Mouse (Mus musculus) ES-Bruce4 (cell line): ENCODE data around the gene Med22. TPM values are rescaled to one million over a fixed set of nuclear protein-coding genes. Genes with fewer than 3 reads are reported as not detected.

ENCODE experiments used
- H3K27ac ChIP-seq: 2 replicates; pipeline ENCODE4 v1.5.1; 2012; ENCODE audit warnings: low read length, inconsistent platforms; ENCODE audit not compliant: insufficient read depth
- H3K27me3 ChIP-seq: 2 replicates; pipeline ENCODE4 v1.6.1; 2012; ENCODE audit warnings: mild to moderate bottlenecking, low read length, inconsistent platforms; ENCODE audit not compliant: control insufficient read depth, poor library complexity, insufficient read depth, severe bottlenecking
- H3K36me3 ChIP-seq: 2 replicates; pipeline ENCODE4 v1.6.1; 2012; ENCODE audit warnings: inconsistent platforms, mild to moderate bottlenecking, low read length, moderate library complexity; ENCODE audit not compliant: control insufficient read depth, poor library complexity, insufficient read depth, severe bottlenecking
- H3K4me1 ChIP-seq: one replicate; pipeline ENCODE4 v1.8.1; 2011; ENCODE audit warnings: low read length; ENCODE audit not compliant: control insufficient read depth, insufficient read depth
- H3K4me3 ChIP-seq: 2 replicates; pipeline ENCODE4 v1.5.1; 2011; ENCODE audit warnings: low read depth, mild to moderate bottlenecking, low read length
- H3K9ac ChIP-seq: 2 replicates; pipeline ENCODE4 v1.6.1; 2012; ENCODE audit warnings: low read depth, mild to moderate bottlenecking, inconsistent platforms; ENCODE audit not compliant: poor library complexity, severe bottlenecking
- H3K9me3 ChIP-seq: replicated peaks from 2 replicates; pipeline ENCODE4 v1.6.1; 2012; ENCODE audit warnings: mild to moderate bottlenecking, low read length, inconsistent platforms; ENCODE audit not compliant: control insufficient read depth, poor library complexity, insufficient read depth, severe bottlenecking
- CTCF ChIP-seq: IDR thresholded peaks from one replicate; pipeline ENCODE4 v1.8.1; 2011; ENCODE audit warnings: low read depth, low read length
- EP300 ChIP-seq: IDR thresholded peaks from 2 replicates; pipeline ENCODE4 v1.6.1; 2011; ENCODE audit warnings: low read depth, low read length; ENCODE audit not compliant: insufficient read depth
- POLR2A ChIP-seq: IDR thresholded peaks from one replicate; pipeline ENCODE4 v1.8.1; 2011; ENCODE audit warnings: low read length; ENCODE audit not compliant: insufficient read depth
- polyA plus RNA-seq: library from polyadenylated mRNA; stranded (reverse); fragments of >200 nt; gene quantifications from 2 replicates; pipeline ENCODE4 v1.2.4, GENCODE M21; 2011; ENCODE audit warnings: low read depth; ENCODE audit not compliant: missing spikeins, insufficient read depth, insufficient read length

Gene Med22
- polyA plus RNA-seq, 1 experiment = 11.1 TPM

DNA sequence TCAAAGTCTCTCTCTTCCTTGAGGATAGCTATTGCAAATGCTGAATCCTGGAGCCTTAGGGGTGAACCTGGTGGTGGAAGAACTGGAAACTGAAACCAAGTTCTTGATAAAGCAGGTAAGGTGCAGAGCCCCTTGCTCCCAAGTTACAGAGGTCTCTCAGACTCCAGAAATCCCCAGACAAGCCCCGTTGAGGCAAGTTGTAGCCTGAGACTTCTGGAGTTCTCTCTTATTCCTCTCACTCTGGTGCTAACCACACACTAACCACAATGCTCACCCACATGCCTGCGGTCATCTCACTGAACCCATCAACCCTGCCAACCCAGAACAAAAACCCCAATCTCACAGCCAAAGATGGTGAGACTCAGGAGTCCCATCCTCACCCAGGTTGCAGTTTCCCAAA is 24.8 kb upstream of the Med22 start:
- no peak overlapping the region for H3K4me3 ChIP-seq
- H3K9me3 ChIP-seq = no peaks in the 10 kb centered on the region
- no peaks in the 10 kb centered on the region for H3K36me3 ChIP-seq
- no peaks in the 10 kb centered on the region for H3K4me1 ChIP-seq
- no peak for TF ChIP-seq CTCF
- TF ChIP-seq EP300 = no peak
- TF ChIP-seq POLR2A = no peak
- no peaks in the 10 kb centered on the region for H3K27me3 ChIP-seq
- no peak overlapping the region for H3K27ac ChIP-seq
- H3K9ac ChIP-seq = no peak overlapping the region

DNA sequence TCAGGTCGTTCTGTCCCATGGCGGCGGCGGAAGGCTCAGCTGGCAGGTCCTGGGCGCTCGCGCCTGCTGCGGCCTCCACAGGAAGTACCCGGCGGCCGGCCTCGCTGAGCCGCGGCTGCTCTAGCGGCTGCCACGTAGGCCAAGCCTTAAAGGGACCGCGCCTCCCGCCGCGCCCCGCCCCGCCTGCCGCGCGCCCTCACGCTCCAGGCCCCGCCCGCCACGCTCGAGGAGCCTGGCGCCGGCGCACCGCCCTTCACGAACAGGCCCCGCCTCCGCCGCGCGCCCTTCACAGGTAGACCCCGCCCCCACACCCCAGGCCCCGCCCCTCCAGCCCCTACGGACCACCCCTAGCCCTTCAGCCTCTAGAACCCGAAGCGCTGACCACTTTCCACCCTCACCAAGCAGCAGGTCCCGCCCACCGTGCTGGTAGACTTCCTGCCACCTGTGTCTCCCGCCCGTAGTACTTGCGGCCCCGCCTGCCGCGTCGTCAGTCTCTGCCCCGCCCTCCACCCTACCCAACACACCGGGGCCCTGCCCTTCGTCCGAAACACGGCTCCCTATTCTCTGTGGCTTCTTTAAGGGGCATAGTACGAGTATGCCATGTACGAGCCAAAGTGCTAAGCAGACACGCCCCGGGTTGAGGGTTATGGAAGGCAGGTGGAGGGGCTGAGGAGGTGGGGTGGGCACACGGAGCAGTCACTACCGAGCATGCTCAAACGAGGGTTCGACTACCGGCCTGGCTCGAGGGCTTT is 23.0 kb upstream of the Med22 start, which contains the start of the genes Surf4 and Stkld1:
Surf4 (minus strand) TSS at position 625 of the 752 bp plus-strand sequence.
Stkld1 (plus strand) TSS at position 744 of the 752 bp plus-strand sequence.
- Histone ChIP-seq H3K9me3 (no peaks in the 10 kb centered on the region), H3K4me1 (no peaks in the 10 kb centered on the region), H3K36me3 (no peaks in the 10 kb centered on the region), H3K27ac (0 out of 2 replicates have a peak within 1 kb of the TSS, but pooled peaks have one; percentile 8), H3K4me3 (peak within 1 kb of the TSS; percentile 88), H3K27me3 (no peaks in the 10 kb centered on the region), H3K9ac (peak within 1 kb of the TSS; percentile 90)
- peak; percentile 67 for TF ChIP-seq POLR2A
- no peak for TF ChIP-seq EP300

DNA sequence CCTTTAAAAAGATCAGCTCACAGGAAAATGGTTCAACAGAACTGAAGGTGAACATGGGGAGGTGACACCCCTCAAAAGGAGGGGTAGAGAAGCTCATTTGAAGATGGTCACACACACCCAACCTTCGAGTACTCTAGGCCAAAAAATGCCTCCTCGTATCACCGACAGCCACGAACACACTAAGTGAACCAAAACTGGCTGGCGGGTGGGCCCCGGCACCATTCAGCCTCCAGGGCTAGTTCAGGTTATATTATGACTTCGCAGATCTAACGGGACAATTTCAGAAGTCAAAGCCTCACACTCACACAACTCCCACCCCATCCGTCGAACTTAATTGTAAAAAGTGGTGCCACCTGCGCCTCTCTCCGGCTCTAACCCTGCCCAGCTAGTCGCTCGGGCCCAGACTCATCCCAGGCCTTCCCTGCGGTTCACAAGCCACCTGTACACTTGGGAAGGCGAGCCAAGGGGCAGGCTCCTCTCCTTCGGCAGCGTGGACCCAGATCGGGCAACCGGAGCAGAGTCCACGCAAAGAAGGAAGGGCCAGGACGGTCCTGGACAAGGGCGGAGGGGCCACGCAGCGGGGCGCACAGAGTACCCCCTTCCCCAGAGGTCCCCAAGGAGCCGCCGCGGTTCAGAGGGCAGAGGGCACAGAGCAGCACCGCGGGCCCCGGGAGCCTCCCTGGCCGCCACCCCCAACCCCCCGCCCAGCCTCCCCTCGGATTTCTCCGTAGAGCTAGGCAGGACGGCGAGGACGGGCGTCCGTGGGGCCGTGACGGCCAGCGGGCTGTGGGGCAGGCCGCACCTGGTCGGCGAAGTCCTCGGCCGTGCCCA is 22.2 kb upstream of the Med22 start:
- H3K36me3 ChIP-seq = no peaks in the 10 kb centered on the region; the same call in 1 of the 2 replicates
- H3K27me3 ChIP-seq = no peaks in the 10 kb centered on the region
- H3K9me3 ChIP-seq = no peaks in the 10 kb centered on the region
- H3K4me1 ChIP-seq = no peaks in the 10 kb centered on the region
- peak overlapping the region; percentile 88 for H3K4me3 ChIP-seq
- H3K9ac ChIP-seq = peak overlapping the region; percentile 90
- TF ChIP-seq EP300 (no peak), CTCF (no peak), POLR2A (no peak)
- no peak overlapping the region for H3K27ac ChIP-seq

DNA sequence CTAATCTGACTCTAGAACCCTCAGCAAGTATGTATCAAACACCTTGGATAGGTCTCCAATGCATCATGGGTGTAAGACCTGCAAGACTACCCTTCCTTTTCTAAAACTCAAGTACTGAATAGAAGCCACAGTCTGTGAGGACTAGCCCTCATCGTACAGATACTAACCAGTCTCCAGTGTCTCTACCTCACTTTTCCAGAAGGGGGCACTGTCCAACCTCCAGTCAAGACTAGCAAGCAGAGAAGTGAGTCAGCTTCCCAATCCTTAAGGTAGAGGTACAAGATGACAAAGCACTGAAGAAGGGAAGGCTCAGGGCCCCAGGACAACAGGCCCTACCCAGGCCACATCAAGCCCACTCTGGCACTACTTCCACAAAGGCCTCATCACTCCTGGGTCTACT is 19.9 kb upstream of the Med22 start:
- no peaks in the 10 kb centered on the region for H3K9me3 ChIP-seq
- peaks cover 7% of the 10 kb centered on the region; the same call in 1 of the 2 replicates for H3K36me3 ChIP-seq
- no peak overlapping the region for H3K4me3 ChIP-seq
- no peak overlapping the region for H3K27ac ChIP-seq
- no peak overlapping the region for H3K9ac ChIP-seq
- TF ChIP-seq CTCF = peak; percentile 13
- no peak for TF ChIP-seq POLR2A
- no peak for TF ChIP-seq EP300
- H3K27me3 ChIP-seq = no peaks in the 10 kb centered on the region
- no peaks in the 10 kb centered on the region for H3K4me1 ChIP-seq

DNA sequence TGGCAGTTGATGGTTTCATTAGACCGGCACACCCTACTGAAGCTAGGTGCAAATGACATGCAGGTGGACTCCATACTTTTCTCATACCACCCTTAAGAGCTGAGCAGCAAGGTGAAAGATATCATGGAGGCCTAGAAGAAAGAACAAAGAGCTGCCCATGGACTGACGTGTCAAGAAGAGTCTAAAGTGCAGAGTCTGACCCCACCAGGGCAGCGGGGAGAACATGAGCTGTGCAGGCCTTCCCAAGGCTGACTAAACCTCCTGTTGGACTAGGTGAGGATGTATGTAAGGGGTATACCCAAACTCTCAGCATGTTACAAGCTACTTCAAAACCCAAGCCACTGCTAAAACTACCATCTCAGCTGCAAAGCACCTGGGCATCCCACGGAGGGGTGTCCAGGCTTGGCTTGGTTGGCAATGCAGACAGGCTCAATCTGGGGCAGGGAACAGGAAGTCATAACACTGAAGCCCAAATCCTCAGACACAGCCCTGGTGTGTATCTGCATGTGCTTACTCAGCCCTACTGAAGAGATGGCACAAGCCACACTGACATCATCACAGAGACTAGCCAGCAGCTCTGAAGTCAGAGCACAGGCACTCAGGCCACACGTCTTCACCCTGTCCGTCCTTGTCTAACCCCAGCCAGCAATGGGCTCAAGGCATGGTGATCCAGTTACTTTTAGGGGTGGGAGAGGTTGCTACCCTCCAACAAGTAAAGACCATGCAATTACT is 17.4 kb upstream of the Med22 start:
- no peak overlapping the region for H3K9ac ChIP-seq
- TF ChIP-seq EP300 (no peak), POLR2A (no peak), CTCF (no peak)

More for the DNA sequence above, 17.4 kb upstream of the Med22 start:
- no peak overlapping the region for H3K4me3 ChIP-seq
- no peaks in the 10 kb centered on the region for H3K27me3 ChIP-seq
- no peaks in the 10 kb centered on the region for H3K4me1 ChIP-seq
- no peaks in the 10 kb centered on the region for H3K9me3 ChIP-seq
- H3K27ac ChIP-seq = no peak overlapping the region
- H3K36me3 ChIP-seq = peaks cover 17% of the 10 kb centered on the region
